Mouse (Mus musculus) neural tube, embryonic 13.5 days (tissue): ENCODE results near the gene Gal. TPM values are rescaled to one million over a fixed set of nuclear protein-coding genes. Genes with fewer than 3 reads are reported as not detected.

ENCODE experiments used
- ATAC-seq: fragments of 200-750 bp; cut with Nextera tagmentation; 2 replicates; pipeline ENCODE4 v1.8.0; 2017; ENCODE audit warnings: low read depth, mild to moderate bottlenecking, moderate TSS enrichment, moderate library complexity
- H3K27ac ChIP-seq: fragments of 300-500 bp; sonication (generic); replicated peaks from 2 replicates; pipeline ENCODE4 v1.5.1; 2015; ENCODE audit warnings: moderate library complexity, mild to moderate bottlenecking, inconsistent platforms
- H3K27me3 ChIP-seq: fragments of 300-500 bp; sonication (generic); 2 replicates; pipeline ENCODE4 v1.6.1; 2015; ENCODE audit warnings: mild to moderate bottlenecking, inconsistent platforms
- H3K36me3 ChIP-seq: fragments of 300-500 bp; sonication (generic); 2 replicates; pipeline ENCODE4 v1.6.1; 2015; ENCODE audit warnings: mild to moderate bottlenecking, inconsistent platforms
- H3K4me1 ChIP-seq: fragments of 300-500 bp; sonication (generic); replicated peaks from 2 replicates; pipeline ENCODE4 v1.6.1; 2015; ENCODE audit warnings: inconsistent platforms
- H3K4me2 ChIP-seq: fragments of 300-500 bp; sonication (generic); 2 replicates; pipeline ENCODE4 v1.6.1; 2015; ENCODE audit warnings: inconsistent platforms, mild to moderate bottlenecking, moderate library complexity
- H3K4me3 ChIP-seq: fragments of 300-500 bp; sonication (generic); 2 replicates; pipeline ENCODE4 v1.5.1; 2015; ENCODE audit warnings: mild to moderate bottlenecking, inconsistent platforms
- H3K9ac ChIP-seq: fragments of 300-500 bp; sonication (generic); 2 replicates; pipeline ENCODE4 v1.6.1; 2015; ENCODE audit warnings: moderate library complexity, mild to moderate bottlenecking, inconsistent platforms
- H3K9me3 ChIP-seq: fragments of 300-500 bp; sonication (generic); 2 replicates; pipeline ENCODE4 v1.6.1; 2016; ENCODE audit warnings: inconsistent platforms
- WGBS: fragments of 180-500 bp; shearing (Covaris S2); methylation state at CpG from one replicate; pipeline ENCODE4 v1.1.7; 2015; 5-methylcytosine and 5-hydroxymethylcytosine counted together
- polyA plus RNA-seq: library from polyadenylated mRNA; unstranded; fragments of >200 nt; fragmentation: Nextera tagmentation; extraction: Ambion mirVana; gene quantifications from 2 replicates; pipeline ENCODE4 v1.2.1, GENCODE M21; 2015

The Gal gene
- polyA plus RNA-seq, 1 experiment from 2014 or later = 210 TPM

DNA sequence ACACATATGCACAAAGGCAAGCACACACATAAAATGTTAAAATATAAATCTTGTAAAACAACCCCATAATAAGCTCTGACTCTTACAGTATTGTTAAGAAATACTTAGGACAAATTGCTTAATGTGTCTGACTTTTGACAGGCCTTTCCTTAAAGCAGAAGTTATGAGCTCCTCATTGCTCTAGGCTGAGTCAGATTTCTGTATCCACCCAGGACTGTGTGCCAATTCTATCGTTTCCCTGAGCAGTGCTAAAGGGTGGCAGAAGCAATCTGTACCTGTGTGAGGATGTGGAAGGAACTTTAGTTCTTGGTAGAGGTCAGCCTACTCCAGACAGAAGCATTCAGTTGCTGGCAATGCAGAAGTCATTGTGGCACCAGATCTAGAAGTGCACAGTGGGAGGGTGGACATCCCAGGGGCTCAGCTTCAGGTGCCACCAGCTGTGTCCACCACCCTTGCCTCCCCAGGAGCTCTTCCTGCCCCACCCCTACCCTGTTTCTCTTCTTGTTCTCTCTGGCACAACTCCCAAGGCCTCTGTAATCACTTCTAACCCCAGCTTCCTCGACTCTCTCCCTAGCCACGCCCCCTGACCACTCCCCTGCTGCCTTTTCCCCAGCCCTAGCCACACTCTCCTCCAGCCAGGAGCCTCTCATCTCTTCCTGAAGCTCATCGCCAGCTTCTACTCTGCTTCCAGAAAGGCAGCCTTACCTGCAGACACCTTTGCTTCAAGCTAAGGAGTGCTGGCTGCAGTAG lies 37.2 kb downstream of the Gal start:
- H3K27ac ChIP-seq = no peak overlapping the region
- H3K4me1 ChIP-seq = no peaks in the 10 kb centered on the region
- peaks cover 5% of the 10 kb centered on the region; the same call in 1 of the 2 replicates for H3K36me3 ChIP-seq
- no peaks in the 10 kb centered on the region for H3K27me3 ChIP-seq
- 32% methylated on average over 4 of the region's 4 CpGs for WGBS
- no peak overlapping the region for H3K4me3 ChIP-seq
- H3K9me3 ChIP-seq = no peaks in the 10 kb centered on the region
- no peak overlapping the region for H3K9ac ChIP-seq
- H3K4me2 ChIP-seq = no peak overlapping the region
- no peak for ATAC-seq

DNA sequence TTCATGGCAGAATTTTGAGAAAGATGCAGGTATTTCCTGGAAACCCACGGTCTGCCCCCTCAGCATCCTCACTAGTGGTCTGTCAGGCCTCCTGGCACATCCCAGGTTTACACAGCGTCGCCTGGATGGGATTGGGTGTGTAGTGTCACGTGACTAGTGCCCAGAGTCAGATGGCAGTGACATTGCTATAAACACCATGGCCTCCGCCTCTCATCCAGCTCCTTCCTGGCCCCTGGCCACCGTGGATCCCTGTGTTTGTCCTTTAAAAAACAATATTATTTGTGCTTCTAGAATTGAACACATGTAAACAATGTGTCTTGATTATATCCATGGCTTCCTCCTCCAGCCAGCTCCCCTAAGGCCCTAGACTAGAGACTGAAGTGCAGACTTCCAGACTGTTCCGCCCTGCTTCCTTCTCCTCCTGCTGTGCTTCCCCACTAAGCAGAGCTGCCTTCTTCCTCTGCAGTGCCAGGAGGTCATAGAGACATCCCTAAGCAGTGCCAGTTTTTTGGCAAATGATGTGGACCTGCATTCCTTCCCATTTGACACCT lies 38.3 kb downstream of the Gal start:
- peaks cover 5% of the 10 kb centered on the region; the same call in 1 of the 2 replicates for H3K36me3 ChIP-seq
- no peak for ATAC-seq
- WGBS = 67% methylated on average over 7 of the region's 7 CpGs

DNA sequence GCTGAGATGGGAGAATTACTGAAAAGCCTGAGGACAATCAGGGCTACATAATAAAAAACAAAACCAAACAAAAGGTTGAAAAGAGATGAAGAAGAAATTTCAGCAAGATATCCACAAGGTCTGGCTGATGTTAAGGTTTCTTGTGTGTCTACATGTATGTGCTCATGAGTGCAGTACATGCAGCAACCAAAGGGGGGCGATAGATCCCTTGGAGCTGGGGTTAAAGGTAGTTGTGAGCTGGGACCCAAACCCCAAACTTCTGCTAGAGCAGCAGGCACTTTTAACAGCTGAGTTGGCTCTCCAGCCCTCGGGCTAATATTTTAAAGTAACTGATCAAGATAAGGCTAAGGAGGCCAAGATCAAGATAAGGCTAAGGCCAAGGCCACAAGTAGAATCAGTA lies 40.3 kb downstream of the Gal start:
- H3K27ac ChIP-seq = no peak overlapping the region
- ATAC-seq = no peak
- WGBS = 61% methylated on average over 2 of the region's 2 CpGs

More for the DNA sequence above, 38.3 kb downstream of the Gal start:
- H3K27ac ChIP-seq = no peak overlapping the region
- no peak overlapping the region for H3K9ac ChIP-seq
- no peaks in the 10 kb centered on the region for H3K27me3 ChIP-seq
- H3K4me2 ChIP-seq = no peak overlapping the region
- H3K4me1 ChIP-seq = no peaks in the 10 kb centered on the region
- H3K9me3 ChIP-seq = no peaks in the 10 kb centered on the region
- H3K4me3 ChIP-seq = no peak overlapping the region

DNA sequence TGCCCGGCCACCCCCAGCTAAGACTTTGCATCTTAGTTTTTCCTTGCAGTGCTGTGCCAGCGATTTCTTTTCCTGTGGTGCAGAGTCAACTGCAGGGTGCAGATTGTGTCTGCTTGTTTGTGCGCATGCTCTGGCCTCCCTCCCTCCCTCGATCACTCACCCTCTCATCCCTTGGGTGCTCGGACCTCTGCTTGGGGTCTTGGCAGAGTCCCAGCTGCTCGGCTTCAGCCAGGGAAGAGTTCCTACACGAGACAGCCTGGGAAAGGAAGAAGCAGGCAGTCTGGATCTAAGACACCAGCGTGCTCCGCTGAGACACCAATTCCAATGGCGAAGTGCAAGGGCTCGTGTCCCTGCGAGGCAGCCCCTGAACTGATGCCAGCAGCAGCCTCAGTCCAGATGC lies 41.0 kb downstream of the Gal start:
- WGBS = 71% methylated on average over 12 of the region's 12 CpGs
- no peak overlapping the region for H3K4me3 ChIP-seq
- no peak overlapping the region for H3K4me2 ChIP-seq

More for the DNA sequence above, 40.3 kb downstream of the Gal start:
- H3K4me3 ChIP-seq = no peak overlapping the region
- H3K4me2 ChIP-seq = no peak overlapping the region
- H3K36me3 ChIP-seq = no peaks in the 10 kb centered on the region
- no peaks in the 10 kb centered on the region for H3K27me3 ChIP-seq
- H3K9ac ChIP-seq = no peak overlapping the region
- no peaks in the 10 kb centered on the region for H3K4me1 ChIP-seq
- H3K9me3 ChIP-seq = no peaks in the 10 kb centered on the region

DNA sequence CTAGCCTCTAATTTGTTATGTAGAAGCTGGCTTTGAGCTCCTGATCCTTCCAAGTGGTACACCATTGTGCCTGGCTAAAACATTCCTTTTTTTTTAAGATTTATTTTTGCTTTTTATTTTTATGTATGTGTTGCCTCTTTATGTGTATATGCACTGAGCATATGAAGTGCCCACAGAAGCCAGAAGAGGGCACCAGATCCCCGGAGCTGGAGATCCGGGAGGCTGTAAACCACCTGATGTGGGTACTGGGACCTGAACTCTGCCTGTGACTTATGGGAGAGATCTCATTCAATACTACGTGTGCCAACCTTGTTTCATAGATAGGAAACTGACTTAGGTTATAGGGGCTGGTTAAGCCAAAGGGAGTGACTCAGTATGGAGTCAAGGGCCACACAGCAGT lies 46.1 kb downstream of the Gal start:
- WGBS = 87% methylated on average over 3 of the region's 3 CpGs
- H3K4me2 ChIP-seq = no peak overlapping the region
- no peak for ATAC-seq

More for the DNA sequence above, 41.0 kb downstream of the Gal start:
- no peaks in the 10 kb centered on the region for H3K36me3 ChIP-seq
- H3K27ac ChIP-seq = no peak overlapping the region; the same call in 1 of the 2 replicates
- H3K4me1 ChIP-seq = no peaks in the 10 kb centered on the region
- H3K27me3 ChIP-seq = no peaks in the 10 kb centered on the region
- no peak overlapping the region for H3K9ac ChIP-seq
- ATAC-seq = no peak
- H3K9me3 ChIP-seq = no peaks in the 10 kb centered on the region

DNA sequence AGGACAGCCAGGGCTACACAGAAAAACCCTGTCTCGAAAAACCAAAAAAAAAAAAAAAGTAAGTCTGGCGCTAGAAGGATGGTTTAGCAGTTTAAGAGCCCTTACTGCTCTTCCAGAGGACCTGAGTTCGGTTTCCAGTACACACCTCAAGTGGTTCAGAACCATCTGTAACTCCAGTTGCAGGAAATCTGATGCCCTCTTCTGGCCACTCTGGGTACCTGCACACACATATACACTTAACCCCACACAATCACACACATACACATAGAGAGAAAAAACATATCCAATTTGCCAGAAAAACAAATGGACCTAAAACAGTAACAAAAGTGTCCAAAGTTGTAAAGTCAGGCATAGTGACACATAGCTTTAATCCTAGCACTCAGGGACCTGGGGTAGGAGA lies 49.3 kb downstream of the Gal start:
- Histone ChIP-seq H3K36me3 (peaks cover 14% of the 10 kb centered on the region), H3K9me3 (no peaks in the 10 kb centered on the region)
- 100% methylated on average over 3 of the region's 3 CpGs for WGBS

More for the DNA sequence above, 46.1 kb downstream of the Gal start:
- no peak overlapping the region for H3K9ac ChIP-seq
- no peak overlapping the region for H3K27ac ChIP-seq
- H3K9me3 ChIP-seq = no peaks in the 10 kb centered on the region
- H3K4me1 ChIP-seq = no peaks in the 10 kb centered on the region
- H3K36me3 ChIP-seq = peaks cover 10% of the 10 kb centered on the region
- H3K27me3 ChIP-seq = no peaks in the 10 kb centered on the region
- H3K4me3 ChIP-seq = no peak overlapping the region

DNA sequence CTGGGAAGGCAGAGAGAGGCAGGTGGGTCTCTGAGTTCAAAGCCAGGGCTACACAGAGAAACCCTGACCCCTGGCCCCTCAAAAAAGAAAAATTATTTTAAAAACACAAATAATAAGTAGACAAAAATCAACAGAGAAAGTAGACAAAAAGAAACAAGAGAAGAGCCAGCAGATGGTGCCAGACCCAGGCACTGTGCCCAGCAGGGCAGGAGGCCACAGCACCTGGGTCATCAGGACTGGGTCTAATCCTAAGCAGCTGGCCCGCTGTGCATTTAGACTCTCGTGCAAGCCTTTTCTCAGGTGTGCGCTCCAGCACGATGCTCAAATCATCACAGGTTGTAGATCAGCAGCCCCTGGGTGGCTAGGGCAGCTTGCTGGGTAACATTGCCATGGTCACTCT lies 50.8 kb downstream of the Gal start:
- Histone ChIP-seq H3K27me3 (no peaks in the 10 kb centered on the region), H3K4me1 (no peaks in the 10 kb centered on the region), H3K4me3 (no peak overlapping the region), H3K27ac (no peak overlapping the region), H3K36me3 (peaks cover 14% of the 10 kb centered on the region), H3K9ac (no peak overlapping the region), H3K9me3 (no peaks in the 10 kb centered on the region), H3K4me2 (no peak overlapping the region)
- 88% methylated on average over 4 of the region's 4 CpGs for WGBS
- no peak for ATAC-seq

More for the DNA sequence above, 49.3 kb downstream of the Gal start:
- no peaks in the 10 kb centered on the region for H3K27me3 ChIP-seq
- H3K4me3 ChIP-seq = no peak overlapping the region
- H3K9ac ChIP-seq = no peak overlapping the region
- no peak overlapping the region for H3K4me2 ChIP-seq
- H3K4me1 ChIP-seq = no peaks in the 10 kb centered on the region
- H3K27ac ChIP-seq = no peak overlapping the region
- ATAC-seq = no peak

Other genes starting within 250 kb of the Gal start
- gene Mrpl21, start 131.6 kb downstream of the Gal start, polyA plus RNA-seq = 105 and 112 TPM in 2 replicates
- gene Ighmbp2, start 131.5 kb downstream of the Gal start, polyA plus RNA-seq = 9.6 and 10.2 TPM in 2 replicates
- gene Cpt1a, start 92.2 kb downstream of the Gal start, polyA plus RNA-seq = 16.1 and 19.3 TPM in 2 replicates
- gene Tesmin, start 25.7 kb downstream of the Gal start, polyA plus RNA-seq = 0.22 TPM in 1 of 2 replicates, not detected in the other
- gene Ppp6r3, start 161.2 kb upstream of the Gal start, polyA plus RNA-seq = 56.1 and 56.3 TPM in 2 replicates